Mouse (Mus musculus) lung, embryonic 16.5 days (tissue): ENCODE measurements around the gene Fam171a2. TPM values are rescaled to one million over a fixed set of nuclear protein-coding genes. Genes with fewer than 3 reads are reported as not detected.
"Not testable (repeated sequence)": the region's sequence is repeated elsewhere in the genome, so short reads cannot be mapped to it uniquely, and the experiment has no call there.

Experiments
- ATAC-seq: fragments of 200-750 bp; cut with Nextera tagmentation; 2 replicates; pipeline ENCODE4 v1.8.0; 2017; ENCODE audit warnings: low read depth, mild to moderate bottlenecking, moderate library complexity
- H3K27ac ChIP-seq: fragments of 300-500 bp; sonication (generic); 2 replicates; pipeline ENCODE4 v1.5.1; 2014; ENCODE audit warnings: mild to moderate bottlenecking, control low read depth, low read length
- H3K27me3 ChIP-seq: fragments of 300-500 bp; sonication (generic); 2 replicates; pipeline ENCODE4 v1.6.1; 2014; ENCODE audit warnings: low read depth, low read length, mixed read lengths; ENCODE audit not compliant: control insufficient read depth, insufficient read depth
- H3K36me3 ChIP-seq: fragments of 300-500 bp; sonication (generic); 2 replicates; pipeline ENCODE4 v1.6.1; 2014; ENCODE audit warnings: low read length; ENCODE audit not compliant: control insufficient read depth, insufficient read depth
- H3K4me1 ChIP-seq: fragments of 300-500 bp; sonication (generic); replicated peaks from 2 replicates; pipeline ENCODE4 v1.6.1; 2014; ENCODE audit warnings: low read length, mixed read lengths; ENCODE audit not compliant: control insufficient read depth, insufficient read depth
- H3K4me2 ChIP-seq: fragments of 300-500 bp; sonication (generic); 2 replicates; pipeline ENCODE4 v1.6.1; 2014; ENCODE audit warnings: low read depth, low read length, control low read depth
- H3K4me3 ChIP-seq: fragments of 300-500 bp; sonication (generic); 2 replicates; pipeline ENCODE4 v1.5.1; 2014; ENCODE audit warnings: mild to moderate bottlenecking, low read length, control low read depth
- H3K9ac ChIP-seq: fragments of 300-500 bp; sonication (generic); 2 replicates; pipeline ENCODE4 v1.6.1; 2014; ENCODE audit warnings: low read length, control low read depth
- H3K9me3 ChIP-seq: fragments of 300-500 bp; sonication (generic); 2 replicates; pipeline ENCODE4 v1.6.1; 2016; ENCODE audit warnings: low read length; ENCODE audit not compliant: control insufficient read depth
- WGBS: fragments of 180-500 bp; shearing (Covaris S2); extraction: QIAGEN DNeasy Blood & Tissue Kit; methylation state at CpG from one replicate; pipeline ENCODE4 v1.1.7; 2014; 5-methylcytosine and 5-hydroxymethylcytosine counted together
- polyA plus RNA-seq: library from polyadenylated mRNA; unstranded; fragments of >200 nt; fragmentation: Nextera tagmentation; extraction: Ambion mirVana; gene quantifications from 2 replicates; pipeline ENCODE4 v1.2.1, GENCODE M21; 2015

The Fam171a2 gene
- polyA plus RNA-seq, 1 experiment from 2014 or later = 3.9 TPM

- no peaks in the 10 kb centered on the region for H3K9me3 ChIP-seq
- H3K27me3 ChIP-seq = no peaks in the 10 kb centered on the region
- no peak overlapping the region for H3K9ac ChIP-seq
- no peak overlapping the region for H3K4me2 ChIP-seq
- no peaks in the 10 kb centered on the region for H3K36me3 ChIP-seq
- ATAC-seq = no peak
- H3K27ac ChIP-seq = no peak overlapping the region
- no peak overlapping the region for H3K4me3 ChIP-seq
- WGBS = 42% methylated on average over 8 of the region's 8 CpGs
- H3K4me1 ChIP-seq = no peaks in the 10 kb centered on the region; the same call in 1 of the 2 replicates
Measured at GRCm38 (mm10) chr11:102421559-102421958, 25.9 kb downstream of the Fam171a2 start.

DNA sequence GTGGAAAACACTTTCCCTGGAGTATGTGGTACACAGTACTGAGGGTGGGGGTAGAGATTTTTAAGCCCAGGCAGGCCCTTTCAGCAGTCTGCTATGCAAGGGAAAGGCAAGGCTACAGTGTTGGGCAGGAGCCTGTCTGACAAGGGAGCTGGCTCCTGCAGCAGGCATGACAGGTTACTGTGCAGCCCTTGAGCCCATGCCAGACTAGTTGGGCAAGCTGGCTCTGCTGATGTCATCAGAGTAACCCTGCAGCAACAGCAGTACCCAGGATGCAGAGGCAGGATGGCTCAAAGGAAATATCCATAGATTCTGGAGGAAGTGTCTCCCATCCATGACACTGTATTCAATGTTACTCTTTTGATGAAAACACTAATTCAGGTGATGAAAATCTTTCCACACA is 28.6 kb downstream of the Fam171a2 start:
- no peaks in the 10 kb centered on the region for H3K4me1 ChIP-seq
- no peak overlapping the region for H3K4me3 ChIP-seq
- no peak overlapping the region for H3K27ac ChIP-seq
- H3K9me3 ChIP-seq = no peaks in the 10 kb centered on the region
- ATAC-seq = no peak
- no peaks in the 10 kb centered on the region for H3K27me3 ChIP-seq
- no peak overlapping the region for H3K9ac ChIP-seq
- H3K4me2 ChIP-seq = no peak overlapping the region
- no peaks in the 10 kb centered on the region for H3K36me3 ChIP-seq

GRCm38 (mm10) chr11:102417160-102417559 is 30.3 kb downstream of the Fam171a2 start:
- Histone ChIP-seq H3K4me1 (no peaks in the 10 kb centered on the region), H3K4me3 (no peak overlapping the region), H3K4me2 (no peak overlapping the region), H3K9ac (no peak overlapping the region), H3K36me3 (no peaks in the 10 kb centered on the region), H3K9me3 (no peaks in the 10 kb centered on the region), H3K27ac (no peak overlapping the region), H3K27me3 (no peaks in the 10 kb centered on the region)
- 62% methylated on average over 1 of the region's 1 CpGs for WGBS
- ATAC-seq = no peak

DNA sequence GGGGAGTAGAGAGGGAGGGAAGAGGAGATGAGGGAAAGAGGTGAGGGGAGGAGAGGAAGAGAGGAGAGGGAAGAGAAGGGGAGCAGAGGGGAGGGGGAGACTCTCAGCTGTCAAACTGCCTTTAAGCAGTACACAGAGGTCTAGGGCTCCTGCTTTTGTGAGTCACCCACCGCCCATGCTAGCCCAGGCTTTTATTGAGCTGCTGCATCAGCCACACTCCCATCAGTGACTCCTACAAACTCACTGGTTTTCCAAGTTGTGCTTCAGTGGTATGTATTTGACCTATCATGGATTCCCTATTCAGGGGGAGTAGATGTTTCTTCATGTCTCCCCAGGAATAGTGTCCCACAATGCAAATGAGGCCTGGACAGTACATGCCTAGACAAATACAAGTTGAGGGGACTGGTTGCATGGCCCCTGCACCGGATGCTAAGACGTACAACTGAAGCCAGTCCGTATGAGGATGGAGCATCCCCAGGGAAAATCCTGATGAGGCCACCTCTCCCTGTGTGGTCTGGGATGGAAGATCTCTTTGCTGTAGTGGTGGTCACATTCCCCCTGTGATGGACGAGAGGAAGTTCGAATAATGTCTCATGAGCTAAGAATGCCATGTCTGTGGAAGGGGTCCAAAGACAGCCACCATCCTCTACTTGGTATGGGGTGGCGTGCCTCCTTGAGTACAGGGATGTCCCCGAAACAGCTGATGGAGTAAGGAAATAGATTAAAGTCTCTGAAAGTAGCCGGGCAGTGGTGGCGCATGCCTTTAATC is 32.3 kb downstream of the Fam171a2 start:
- Histone ChIP-seq H3K27me3 (no peaks in the 10 kb centered on the region), H3K36me3 (no peaks in the 10 kb centered on the region), H3K4me3 (no peak overlapping the region), H3K9ac (no peak overlapping the region), H3K4me2 (no peak overlapping the region), H3K27ac (no peak overlapping the region), H3K4me1 (peaks cover 2% of the 10 kb centered on the region; the same call in 1 of the 2 replicates), H3K9me3 (no peaks in the 10 kb centered on the region)
- ATAC-seq = no peak
- 59% methylated on average over 10 of the region's 10 CpGs for WGBS

GRCm38 (mm10) chr11:102413059-102413458 is 34.4 kb downstream of the Fam171a2 start:
- no peak for ATAC-seq
- Histone ChIP-seq H3K4me2 (no peak overlapping the region), H3K36me3 (no peaks in the 10 kb centered on the region), H3K27ac (no peak overlapping the region), H3K9me3 (no peaks in the 10 kb centered on the region), H3K4me1 (peaks cover 2% of the 10 kb centered on the region), H3K9ac (no peak overlapping the region), H3K4me3 (no peak overlapping the region), H3K27me3 (no peaks in the 10 kb centered on the region)
- WGBS = 72% methylated on average over 8 of the region's 8 CpGs

DNA sequence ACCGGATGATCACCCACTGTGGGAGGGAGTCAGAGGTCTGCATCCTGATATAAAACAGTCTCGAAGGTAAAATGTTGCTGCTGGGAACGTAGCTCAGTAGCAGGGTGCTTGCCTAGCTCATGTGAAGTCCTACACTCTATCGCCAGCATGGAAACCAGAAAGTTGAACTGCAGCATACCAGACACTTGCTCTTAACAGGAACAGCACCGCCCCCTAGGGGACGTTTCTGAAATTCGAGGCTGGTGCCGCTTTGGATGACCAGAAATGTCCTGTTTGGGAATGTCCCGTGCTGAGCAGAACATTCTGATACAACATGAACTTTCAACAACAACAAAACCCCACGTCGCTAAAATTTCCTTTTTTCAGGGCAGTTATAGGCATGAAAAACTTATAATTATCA is 35.8 kb downstream of the Fam171a2 start:
- H3K9ac ChIP-seq = no peak overlapping the region
- 6% methylated on average over 11 of the region's 11 CpGs for WGBS
- no peaks in the 10 kb centered on the region for H3K27me3 ChIP-seq
- peaks cover 3% of the 10 kb centered on the region for H3K4me1 ChIP-seq
- no peaks in the 10 kb centered on the region for H3K9me3 ChIP-seq
- peak; percentile 15; the same call in 1 of the 2 replicates for ATAC-seq
- H3K27ac ChIP-seq = no peak overlapping the region; the same call in 1 of the 2 replicates
- no peak overlapping the region for H3K4me3 ChIP-seq
- H3K36me3 ChIP-seq = no peaks in the 10 kb centered on the region
- no peak overlapping the region for H3K4me2 ChIP-seq

GRCm38 (mm10) chr11:102411061-102411460 is 36.4 kb downstream of the Fam171a2 start:
- Histone ChIP-seq H3K36me3 (no peaks in the 10 kb centered on the region), H3K9me3 (no peaks in the 10 kb centered on the region), H3K9ac (0 out of 2 replicates have a peak overlapping the region, but pooled peaks have one; percentile 6), H3K4me1 (peaks cover 10% of the 10 kb centered on the region), H3K27me3 (no peaks in the 10 kb centered on the region), H3K4me2 (no peak overlapping the region), H3K4me3 (no peak overlapping the region), H3K27ac (no peak overlapping the region)
- ATAC-seq = no peak
- WGBS = 56% methylated on average over 3 of the region's 3 CpGs

GRCm38 (mm10) chr11:102410345-102410744 is 37.1 kb downstream of the Fam171a2 start:
- 96% methylated on average over 3 of the region's 3 CpGs for WGBS
- H3K36me3 ChIP-seq, ATAC-seq, H3K27ac ChIP-seq, H3K4me3 ChIP-seq, H3K9ac ChIP-seq, H3K27me3 ChIP-seq, H3K9me3 ChIP-seq, H3K4me2 ChIP-seq: not testable (repeated sequence)
- H3K4me1 ChIP-seq = peaks cover 15% of the 10 kb centered on the region

GRCm38 (mm10) chr11:102409795-102410330 is 37.6 kb downstream of the Fam171a2 start:
- no peak for ATAC-seq
- H3K4me1 ChIP-seq = peaks cover 20% of the 10 kb centered on the region
- H3K36me3 ChIP-seq = no peaks in the 10 kb centered on the region
- no peak overlapping the region for H3K4me3 ChIP-seq
- no peaks in the 10 kb centered on the region for H3K9me3 ChIP-seq
- 65% methylated on average over 3 of the region's 3 CpGs for WGBS
- no peak overlapping the region for H3K27ac ChIP-seq
- H3K4me2 ChIP-seq = no peak overlapping the region
- H3K27me3 ChIP-seq = no peaks in the 10 kb centered on the region
- no peak overlapping the region for H3K9ac ChIP-seq
